Mouse (Mus musculus) layer of hippocampus, adult 18-20 months (tissue): ENCODE measurements around the gene Tcaf2. TPM values are rescaled to one million over a fixed set of nuclear protein-coding genes. Genes with fewer than 3 reads are reported as not detected.

Experiments
- DNase-seq, 2 experiments: peaks; one replicate each; pipeline ENCODE4 v3.0.0; 2022; ENCODE audit warnings: low spot score in 2 of 2
- total RNA-seq, 2 experiments: library from RNA; stranded (reverse); gene quantifications; 2 replicates each; pipeline ENCODE4 v1.2.3; 2021

Tcaf2 gene
- total RNA-seq, 2 experiments from 2014 or later: 0.50 to 0.61 TPM

GRCm38 (mm10) chr6:42577433-42577832 lies 67.6 kb downstream of the Tcaf2 start:
- DNase-seq: no peak

Other genes starting within 250 kb of the Tcaf2 start
- not detected for gene Tas2r143, start 245.0 kb downstream of the Tcaf2 start, total RNA-seq
- not detected for gene Tas2r135, start 239.8 kb downstream of the Tcaf2 start, total RNA-seq
- not detected for gene Tas2r126, start 210.7 kb downstream of the Tcaf2 start, total RNA-seq
- not detected for gene Olfr458, start 180.1 kb downstream of the Tcaf2 start, total RNA-seq
- not detected for gene Olfr457, start 168.9 kb downstream of the Tcaf2 start, total RNA-seq
- gene Olfr456, start 158.0 kb downstream of the Tcaf2 start, total RNA-seq: not detected
- gene Olfr455, start 97.7 kb downstream of the Tcaf2 start, total RNA-seq: not detected
- gene Tcaf3, start 47.6 kb downstream of the Tcaf2 start, total RNA-seq: not detected
- 100 to 1,000 TPM; 205 to 214 TPM for gene Tcaf1, start 64.8 kb upstream of the Tcaf2 start, total RNA-seq
- not detected for gene Olfr453, start 94.1 kb upstream of the Tcaf2 start, total RNA-seq
- gene Olfr38, start 111.2 kb upstream of the Tcaf2 start, total RNA-seq: not detected
- not detected for gene Olfr452, start 139.8 kb upstream of the Tcaf2 start, total RNA-seq
- gene Olfr450, start 166.7 kb upstream of the Tcaf2 start, total RNA-seq: not detected
- gene Olfr449, start 189.1 kb upstream of the Tcaf2 start, total RNA-seq: not detected
- gene Olfr448, start 245.2 kb upstream of the Tcaf2 start, total RNA-seq: not detected